Mouse (Mus musculus): Measurements from ENCODE around the gene Tmem91. TPM values are rescaled to one million over a fixed set of nuclear protein-coding genes. Genes with fewer than 3 reads are reported as not detected.

Tmem91 gene
- polyA plus RNA-seq, 1 experiment from 2014 or later: 5.7 TPM

DNA sequence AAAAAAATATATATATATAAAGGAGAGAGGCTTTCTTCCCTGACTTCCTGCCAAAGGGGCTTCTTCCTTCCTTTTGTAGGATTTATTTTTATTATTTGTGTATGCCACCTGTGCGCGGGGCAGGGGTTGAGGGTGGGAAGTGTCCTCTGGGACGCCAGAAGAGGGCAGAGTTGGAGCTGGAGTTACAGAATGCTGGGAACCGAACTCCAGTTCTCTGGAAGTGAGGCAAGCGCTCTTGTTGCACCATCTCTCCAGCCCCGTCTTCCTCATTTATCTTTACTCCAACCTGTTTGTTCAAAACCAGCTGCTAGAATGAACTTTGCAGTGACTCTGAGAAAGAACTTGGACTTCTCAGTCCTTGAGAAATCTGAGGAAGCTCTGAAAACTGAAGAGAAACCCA is 5.0 kb upstream of the Tmem91 start:
- H3K36me3 ChIP-seq: no peaks in the 10 kb centered on the region
- H3K9me3 ChIP-seq: no peaks in the 10 kb centered on the region
- H3K27ac ChIP-seq: no peak overlapping the region
- H3K4me3 ChIP-seq: 0 out of 2 replicates have a peak overlapping the region, but pooled peaks have one; percentile 48
- H3K9ac ChIP-seq: 0 out of 2 replicates have a peak overlapping the region, but pooled peaks have one; percentile 30
- H3K4me2 ChIP-seq (replicated peaks): peak overlapping the region; percentile 57
- no peak for ATAC-seq (ENCODE audit: low FRiP score, low read depth)
- 11% methylated on average over 6 of the region's 6 CpGs for WGBS
- H3K27me3 ChIP-seq (replicated peaks): peaks cover 9% of the 10 kb centered on the region
- H3K4me1 ChIP-seq: peaks cover 10% of the 10 kb centered on the region; the same call in 1 of the 2 replicates

DNA sequence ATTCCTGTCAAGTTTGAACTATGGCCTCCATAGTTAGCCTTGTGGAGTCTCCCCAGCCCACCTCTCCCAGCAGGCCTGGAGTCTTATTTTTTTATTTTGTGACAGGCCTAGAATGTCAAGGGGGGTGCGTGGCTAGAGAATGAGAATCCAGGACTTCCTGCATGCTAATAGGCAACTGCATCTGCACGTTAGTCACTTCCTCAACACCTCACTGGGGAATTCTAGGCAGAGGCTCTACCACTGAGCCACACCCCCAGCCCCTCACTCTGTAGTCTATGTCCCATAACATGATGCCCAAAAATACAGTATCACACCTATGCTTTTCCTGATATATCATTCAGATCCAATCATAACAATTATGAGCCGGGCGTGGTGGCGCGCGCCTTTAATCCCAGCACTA is 2.0 kb upstream of the Tmem91 start:
- WGBS: 88% methylated on average over 7 of the region's 7 CpGs
- ATAC-seq (ENCODE audit: low FRiP score, low read depth): no peak

DNA sequence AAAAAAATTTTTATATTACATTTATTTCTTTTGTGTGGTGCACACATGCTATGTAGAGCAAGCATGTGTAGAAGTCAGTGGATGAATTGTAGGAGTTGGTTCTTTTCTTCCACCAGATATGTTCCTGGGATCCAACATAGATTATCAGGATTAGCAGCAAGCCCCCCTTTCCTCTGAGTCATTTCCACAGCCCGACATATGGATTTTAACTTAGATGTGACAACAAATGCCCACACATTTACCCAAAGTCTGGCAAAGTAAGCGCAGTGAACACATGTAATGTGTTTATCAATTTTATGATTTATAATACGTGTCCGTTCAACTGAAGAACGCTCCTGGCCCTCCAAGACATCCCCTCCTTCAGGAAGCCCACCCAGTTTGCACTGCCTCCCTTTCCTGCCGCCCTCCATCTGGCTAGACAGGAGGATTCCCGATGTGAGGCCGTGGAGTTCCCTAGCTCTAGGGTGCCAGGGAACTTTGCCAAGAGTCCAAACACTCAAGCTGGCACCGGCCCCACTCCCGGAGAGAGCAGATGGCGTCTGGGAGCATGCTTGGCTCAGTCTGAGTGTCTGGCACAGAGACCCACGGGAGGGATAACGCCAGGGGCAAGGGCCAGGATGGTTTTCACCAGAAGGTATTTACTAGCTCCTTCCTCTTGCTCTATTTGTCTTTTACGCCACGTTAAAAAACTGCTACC is 1.3 kb upstream of the Tmem91 start:
- Histone ChIP-seq H3K9ac (no peak overlapping the region), H3K4me1 (peaks cover 7% of the 10 kb centered on the region; the same call in 1 of the 2 replicates), H3K9me3 (no peaks in the 10 kb centered on the region), H3K27ac (no peak overlapping the region), H3K4me3 (no peak overlapping the region), H3K36me3 (no peaks in the 10 kb centered on the region), H3K4me2 (replicated peaks) (no peak overlapping the region), H3K27me3 (replicated peaks) (peaks cover 33% of the 10 kb centered on the region)
- ATAC-seq (ENCODE audit: low FRiP score, low read depth): no peak
- 63% methylated on average over 15 of the region's 15 CpGs for WGBS

More for the DNA sequence above, 2.0 kb upstream of the Tmem91 start:
- Histone ChIP-seq H3K27ac (peak overlapping the region; percentile 22; the same call in 1 of the 2 replicates), H3K9ac (no peak overlapping the region), H3K36me3 (no peaks in the 10 kb centered on the region), H3K4me1 (peaks cover 10% of the 10 kb centered on the region; the same call in 1 of the 2 replicates), H3K4me2 (replicated peaks) (no peak overlapping the region), H3K9me3 (no peaks in the 10 kb centered on the region), H3K4me3 (no peak overlapping the region), H3K27me3 (replicated peaks) (peaks cover 33% of the 10 kb centered on the region)

DNA sequence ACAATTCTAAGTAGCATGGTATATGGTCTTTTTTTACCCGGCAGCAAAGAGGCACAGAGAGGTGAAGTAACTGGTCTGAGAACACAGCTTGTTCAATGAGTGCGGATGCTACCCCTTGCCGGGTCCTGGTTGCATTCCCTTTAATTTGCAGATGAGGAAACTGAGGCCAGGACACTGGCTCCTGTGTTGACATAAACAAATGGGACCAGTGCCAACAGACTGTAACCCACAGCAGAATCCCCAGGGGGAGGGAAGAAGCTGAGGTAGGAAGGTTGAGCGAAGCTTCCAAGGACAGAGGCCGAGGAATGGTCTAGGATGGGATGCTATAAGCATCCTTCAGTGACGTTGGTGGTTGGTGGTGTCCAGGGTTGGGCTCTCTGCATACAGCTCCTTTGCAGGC is 439 bp upstream of the Tmem91 start:
- H3K9ac ChIP-seq: no peak overlapping the region
- H3K4me2 ChIP-seq (replicated peaks): peak overlapping the region; percentile 56

DNA sequence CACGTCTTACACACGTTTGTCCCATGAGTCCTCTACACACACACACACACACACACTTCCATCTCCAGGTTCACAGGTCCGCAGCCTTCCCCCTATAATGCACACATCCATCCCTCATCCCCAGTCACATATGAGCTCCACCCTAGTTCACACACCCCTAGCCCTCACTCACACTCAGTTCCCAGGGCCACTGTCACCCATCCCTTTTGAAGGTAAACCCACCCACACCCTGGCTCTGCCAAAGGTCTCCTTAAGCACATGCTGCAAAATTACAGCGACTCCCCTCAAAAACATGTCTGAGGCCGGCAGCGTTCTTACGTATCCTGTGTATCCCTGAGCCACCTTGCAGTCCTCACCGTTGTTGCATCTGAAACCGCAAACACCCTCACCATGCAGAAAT is 669 bp downstream of the Tmem91 start:
- peaks cover 33% of the 10 kb centered on the region for H3K27me3 ChIP-seq (replicated peaks)
- no peaks in the 10 kb centered on the region for H3K4me1 ChIP-seq

More for the DNA sequence above, 439 bp upstream of the Tmem91 start:
- no peak for ATAC-seq (ENCODE audit: low FRiP score, low read depth)
- 0 out of 2 replicates have a peak, but pooled peaks cover 6% of the 10 kb centered on the region for H3K4me1 ChIP-seq
- no peaks in the 10 kb centered on the region for H3K9me3 ChIP-seq
- no peak overlapping the region for H3K4me3 ChIP-seq
- no peak overlapping the region for H3K27ac ChIP-seq
- WGBS: 42% methylated on average over 6 of the region's 6 CpGs
- H3K27me3 ChIP-seq (replicated peaks): peaks cover 33% of the 10 kb centered on the region
- H3K36me3 ChIP-seq: no peaks in the 10 kb centered on the region

DNA sequence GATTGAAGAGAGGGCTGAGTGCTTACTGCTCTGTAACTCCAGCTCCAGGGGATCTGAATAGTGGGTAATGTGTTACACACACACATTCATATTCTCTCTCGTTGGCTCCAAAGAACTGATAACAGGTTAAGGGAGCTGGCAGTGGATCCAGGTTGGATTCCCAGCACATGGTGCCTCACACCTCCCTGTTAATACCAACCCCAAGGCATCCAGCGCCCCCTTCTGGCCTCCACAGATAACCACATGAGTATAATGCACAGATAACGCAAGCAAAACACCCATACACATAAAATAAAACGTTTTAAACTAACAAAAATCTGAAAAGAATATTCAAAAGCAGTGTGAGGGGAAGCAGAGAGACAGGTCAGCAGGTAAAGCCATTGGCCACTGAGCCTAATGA is 2.5 kb downstream of the Tmem91 start:
- Histone ChIP-seq H3K9ac (no peak overlapping the region), H3K36me3 (peaks cover 21% of the 10 kb centered on the region), H3K4me3 (no peak overlapping the region), H3K4me1 (no peaks in the 10 kb centered on the region), H3K9me3 (no peaks in the 10 kb centered on the region), H3K27ac (no peak overlapping the region), H3K27me3 (replicated peaks) (peaks cover 33% of the 10 kb centered on the region), H3K4me2 (replicated peaks) (no peak overlapping the region)
- WGBS: 50% methylated on average over 4 of the region's 4 CpGs
- ATAC-seq (ENCODE audit: low FRiP score, low read depth): no peak

More for the DNA sequence above, 669 bp downstream of the Tmem91 start:
- peak overlapping the region; percentile 19; the same call in 1 of the 2 replicates for H3K4me3 ChIP-seq
- no peak overlapping the region for H3K27ac ChIP-seq
- 23% methylated on average over 9 of the region's 9 CpGs for WGBS
- H3K4me2 ChIP-seq (replicated peaks): peak overlapping the region; percentile 56
- peaks cover 4% of the 10 kb centered on the region for H3K36me3 ChIP-seq
- no peaks in the 10 kb centered on the region for H3K9me3 ChIP-seq
- ATAC-seq (ENCODE audit: low FRiP score, low read depth): no peak
- H3K9ac ChIP-seq: peak overlapping the region; percentile 44; the same call in 1 of the 2 replicates

DNA sequence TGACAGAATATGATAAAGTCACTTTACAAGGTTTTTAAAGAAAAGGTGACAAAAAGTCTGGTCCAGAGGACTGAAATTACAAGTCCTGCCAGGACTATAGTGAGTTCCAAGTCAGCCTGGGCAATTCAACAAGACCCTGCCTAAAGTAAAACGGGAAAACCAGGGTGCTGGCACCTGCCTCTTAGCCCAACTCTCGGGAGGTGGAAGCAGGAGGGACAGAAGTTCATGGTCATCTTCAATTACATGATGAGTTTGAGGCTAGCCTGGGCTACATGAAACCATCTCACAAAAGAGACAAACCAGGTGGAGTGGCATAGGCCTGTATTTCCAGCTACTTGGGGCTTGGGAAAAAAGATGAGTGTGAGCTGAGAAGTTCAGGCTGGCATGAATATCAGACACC is 3.3 kb downstream of the Tmem91 start:
- H3K4me3 ChIP-seq: no peak overlapping the region
- H3K9ac ChIP-seq: no peak overlapping the region
- no peaks in the 10 kb centered on the region for H3K9me3 ChIP-seq
- no peak for ATAC-seq (ENCODE audit: low FRiP score, low read depth)
- H3K4me2 ChIP-seq (replicated peaks): no peak overlapping the region
- H3K27ac ChIP-seq: no peak overlapping the region
- peaks cover 33% of the 10 kb centered on the region for H3K27me3 ChIP-seq (replicated peaks)
- H3K4me1 ChIP-seq: no peaks in the 10 kb centered on the region
- peaks cover 21% of the 10 kb centered on the region for H3K36me3 ChIP-seq
- WGBS: 84% methylated on average over 2 of the region's 2 CpGs

DNA sequence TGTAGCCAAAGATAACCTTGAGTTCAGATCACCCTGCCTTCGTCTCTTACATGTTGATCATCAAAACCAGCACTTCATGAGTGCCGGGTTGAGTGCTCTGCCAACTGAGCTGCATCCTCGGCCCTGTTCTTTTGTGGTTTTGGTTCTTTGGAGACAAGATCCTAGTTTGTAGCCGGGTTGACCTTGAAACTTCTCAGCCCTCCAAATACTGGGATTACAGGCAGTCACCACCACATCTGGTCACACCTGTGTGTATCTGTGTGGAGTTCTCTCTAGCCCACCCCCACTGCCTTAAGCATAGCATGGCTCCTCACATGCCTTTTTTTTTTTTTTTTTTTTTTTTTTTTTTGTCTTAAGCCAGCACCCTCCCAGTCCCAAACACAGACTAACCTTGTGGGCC is 4.9 kb downstream of the Tmem91 start:
- no peaks in the 10 kb centered on the region for H3K9me3 ChIP-seq
- H3K4me2 ChIP-seq (replicated peaks): no peak overlapping the region
- H3K36me3 ChIP-seq: peaks cover 32% of the 10 kb centered on the region
- no peak overlapping the region for H3K9ac ChIP-seq
- no peak overlapping the region for H3K4me3 ChIP-seq
- H3K4me1 ChIP-seq: no peaks in the 10 kb centered on the region
- 90% methylated on average over 4 of the region's 4 CpGs for WGBS
- no peak for ATAC-seq (ENCODE audit: low FRiP score, low read depth)
- H3K27ac ChIP-seq: no peak overlapping the region
- H3K27me3 ChIP-seq (replicated peaks): peaks cover 25% of the 10 kb centered on the region

DNA sequence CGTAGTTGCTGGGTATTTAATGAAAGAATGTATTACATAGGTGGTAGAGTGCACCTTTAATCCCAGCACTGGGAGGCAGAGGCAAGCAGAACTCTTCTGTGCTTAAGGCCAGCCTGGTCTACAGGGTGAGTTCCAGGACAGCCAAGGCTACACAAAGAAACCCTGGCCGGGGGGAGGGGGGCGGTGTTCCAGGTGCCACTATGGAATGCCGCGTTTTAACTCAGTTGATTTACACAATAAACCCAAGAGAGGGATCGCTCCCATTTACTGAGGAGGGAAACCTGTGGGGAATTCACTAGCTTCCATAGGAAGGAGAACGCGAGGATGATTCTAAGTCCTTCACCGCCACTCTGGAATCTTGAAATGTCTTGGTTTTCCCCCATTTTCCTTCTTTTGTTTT is 5.3 kb downstream of the Tmem91 start:
- Histone ChIP-seq H3K4me3 (no peak overlapping the region), H3K9me3 (no peaks in the 10 kb centered on the region), H3K4me2 (replicated peaks) (no peak overlapping the region), H3K27me3 (replicated peaks) (peaks cover 21% of the 10 kb centered on the region), H3K27ac (no peak overlapping the region), H3K36me3 (peaks cover 35% of the 10 kb centered on the region), H3K9ac (no peak overlapping the region), H3K4me1 (no peaks in the 10 kb centered on the region)
- ATAC-seq (ENCODE audit: low FRiP score, low read depth): no peak
- 81% methylated on average over 9 of the region's 9 CpGs for WGBS

DNA sequence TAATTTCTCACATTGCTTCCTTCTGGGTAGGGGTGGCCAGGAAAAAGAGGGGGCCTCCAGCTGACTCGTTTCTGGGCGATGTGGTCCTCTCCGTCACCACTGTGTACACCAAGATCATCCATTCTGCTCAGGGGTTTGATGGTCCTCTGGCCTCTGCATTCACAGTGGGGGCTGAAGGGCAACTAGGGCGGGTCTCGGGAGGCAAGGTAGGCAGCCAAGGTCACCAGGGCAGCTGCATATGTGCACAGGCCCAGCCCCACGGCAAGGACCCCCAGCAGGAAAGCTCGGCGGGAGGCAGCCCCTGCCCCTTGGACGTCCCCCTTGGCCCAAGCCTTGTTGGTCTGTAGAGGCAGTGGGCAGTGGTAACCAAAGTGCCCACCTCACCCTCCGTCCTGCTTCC is 5.8 kb downstream of the Tmem91 start:
- H3K4me1 ChIP-seq: no peaks in the 10 kb centered on the region
- ATAC-seq (ENCODE audit: low FRiP score, low read depth): no peak
- no peak overlapping the region for H3K27ac ChIP-seq
- WGBS: 87% methylated on average over 10 of the region's 10 CpGs
- H3K4me2 ChIP-seq (replicated peaks): no peak overlapping the region
- H3K9me3 ChIP-seq: no peaks in the 10 kb centered on the region
- no peak overlapping the region for H3K4me3 ChIP-seq
- no peak overlapping the region for H3K9ac ChIP-seq
- H3K36me3 ChIP-seq: peaks cover 38% of the 10 kb centered on the region
- peaks cover 16% of the 10 kb centered on the region for H3K27me3 ChIP-seq (replicated peaks)

DNA sequence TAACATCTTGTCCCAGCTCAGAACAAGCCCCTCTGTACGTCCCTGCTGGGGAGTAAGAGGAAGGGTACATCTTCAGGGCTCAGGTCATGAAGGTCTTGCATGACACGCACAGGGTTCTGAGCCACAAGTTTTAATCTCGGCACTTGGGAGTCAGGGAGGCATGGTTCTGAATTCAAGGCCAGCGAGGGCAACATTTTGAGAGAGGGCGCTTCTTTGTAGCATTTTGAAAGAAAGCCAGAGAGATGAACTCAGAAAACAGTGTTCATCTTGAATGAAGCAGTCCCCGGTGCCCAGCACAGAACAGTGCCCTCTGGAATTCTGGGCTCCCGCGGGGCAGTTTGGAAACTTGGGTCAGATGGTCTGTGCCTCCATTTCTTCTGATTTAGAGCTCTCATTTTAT is 8.6 kb downstream of the Tmem91 start:
- Histone ChIP-seq H3K27ac (no peak overlapping the region), H3K4me1 (no peaks in the 10 kb centered on the region), H3K9ac (no peak overlapping the region), H3K27me3 (replicated peaks) (no peaks in the 10 kb centered on the region), H3K4me3 (no peak overlapping the region), H3K9me3 (no peaks in the 10 kb centered on the region), H3K36me3 (peaks cover 54% of the 10 kb centered on the region), H3K4me2 (replicated peaks) (no peak overlapping the region)
- WGBS: 96% methylated on average over 8 of the region's 8 CpGs
- ATAC-seq (ENCODE audit: low FRiP score, low read depth): no peak

DNA sequence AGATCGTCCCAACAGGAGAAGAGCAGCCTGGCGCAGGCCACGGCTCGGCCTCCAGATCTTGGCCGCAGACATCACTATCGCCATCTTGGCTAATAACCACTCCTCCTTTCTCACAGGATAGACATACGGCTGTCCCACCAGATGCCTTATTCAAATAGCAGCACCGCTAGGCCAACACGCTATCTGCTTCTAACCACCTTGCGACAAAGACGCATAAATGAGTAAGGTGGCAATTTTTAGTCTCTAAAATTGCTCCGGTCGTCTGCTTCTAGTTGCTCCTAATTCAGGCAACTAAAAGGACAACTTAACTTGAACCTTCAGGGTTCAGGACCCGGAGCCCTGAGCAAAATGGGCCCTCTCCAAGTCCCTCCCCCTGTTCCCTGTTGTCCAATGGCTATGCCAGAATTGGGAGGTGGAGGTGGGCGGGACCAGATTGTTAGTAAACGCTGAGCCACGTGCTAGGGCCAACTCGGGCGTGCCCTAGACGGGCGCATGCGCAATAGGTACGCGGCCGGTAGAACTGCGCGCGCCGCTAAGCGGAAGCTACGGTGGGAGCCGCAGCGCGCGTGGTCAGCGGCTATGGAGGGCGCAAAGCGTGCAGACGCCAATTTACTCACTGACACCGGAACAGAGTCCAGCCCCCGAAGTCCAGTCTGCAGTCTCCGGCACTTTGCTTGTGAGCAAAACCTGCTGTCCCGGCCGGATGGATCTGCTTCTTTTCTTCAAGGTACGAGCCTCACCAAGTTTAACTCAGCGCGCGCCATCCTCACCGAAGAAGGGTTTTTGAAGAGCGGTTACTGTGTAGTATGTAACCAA is 16.1 kb downstream of the Tmem91 start, which contains the start of the genes Bckdha and Exosc5:
Gene Bckdha, minus strand, starts transcription at position 325 of the 816 bp plus-strand sequence.
Gene Exosc5, plus strand, starts transcription at position 508 of the 816 bp plus-strand sequence.
- H3K4me1 ChIP-seq: peaks cover 9% of the 10 kb centered on the region; the same call in 1 of the 2 replicates
- peak within 1 kb of the TSS; percentile 82 for H3K4me2 ChIP-seq (replicated peaks)
- H3K9me3 ChIP-seq: no peaks in the 10 kb centered on the region
- H3K9ac ChIP-seq: peak within 1 kb of the TSS; percentile 58
- H3K27ac ChIP-seq: no peak within 1 kb of the TSS
- peak within 1 kb of the TSS; percentile 65 for H3K4me3 ChIP-seq
- no peaks in the 10 kb centered on the region for H3K27me3 ChIP-seq (replicated peaks)
- WGBS: under 1% methylated on average over 50 of the region's 50 CpGs
- peak; percentile 98 for ATAC-seq (ENCODE audit: low FRiP score, low read depth)
- H3K36me3 ChIP-seq: peaks cover 13% of the 10 kb centered on the region

Data from neural tube, embryonic 12.5 days (tissue).